24 mouse cellular contexts compared by ENCODE assay signal in the genomic region with DNA sequence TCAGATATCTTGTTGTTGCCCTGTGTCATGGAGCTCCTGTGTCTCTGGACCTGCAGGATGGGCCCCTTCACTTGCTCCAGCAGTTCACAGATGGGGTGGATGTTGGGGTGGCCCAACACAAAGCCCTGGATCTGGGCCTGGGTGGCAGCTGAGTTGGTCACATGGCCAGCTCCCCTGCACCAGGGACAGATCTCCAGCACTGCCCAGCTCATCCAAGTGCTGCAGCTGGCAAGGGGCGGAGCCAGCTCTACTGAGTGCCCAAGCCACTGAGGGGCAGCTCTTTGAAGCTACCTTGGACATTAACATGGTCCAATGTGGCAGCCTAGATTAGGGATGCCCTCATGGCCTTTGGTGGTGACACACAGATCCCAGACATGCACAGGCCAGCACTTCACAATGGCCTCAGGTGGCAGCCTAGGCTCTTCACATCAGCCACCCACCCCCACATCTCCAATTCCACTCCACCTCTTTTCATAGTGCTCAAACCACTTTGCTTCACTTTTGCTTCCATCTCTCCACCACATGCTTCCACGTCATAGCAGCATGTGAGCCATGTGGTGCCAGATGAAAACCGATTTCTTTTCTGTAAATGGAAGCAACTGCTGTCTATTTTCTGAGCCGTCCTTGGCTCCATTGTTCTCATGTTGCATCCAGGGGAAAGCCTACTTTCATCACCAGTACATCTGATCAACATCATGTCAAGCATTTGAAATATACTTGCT. TPM values are rescaled to one million over a fixed set of nuclear protein-coding genes. Genes with fewer than 3 reads are reported as not detected.
DNase-seq lines count a peak whose midpoint lies in the region; ATAC-seq and TF ChIP-seq lines count a peak whose summit lies in the region.
"Had no signal": no experiment of that assay in that cellular context is flagged by ENCODE, and none has a peak within 500 bp of the region (broad histone marks: within the 10 kb centered on the region; RNA-seq: fewer than 3 reads in every experiment).

No protein-coding gene starts in this region.

- H3K9me3 ChIP-seq in intestine, embryonic 14.5 days (ENCODE audit: control insufficient read depth, low read length) = no peaks in the 10 kb centered on the region
- no peaks in the 10 kb centered on the region for H3K9me3 ChIP-seq in intestine, embryonic 15.5 days
- H3K9me3 ChIP-seq in lung, embryonic 15.5 days = no peaks in the 10 kb centered on the region
- H3K9me3 ChIP-seq: forebrain, embryonic 12.5 days; hindbrain, embryonic 12.5 days; neural tube, embryonic 15.5 days had no signal

- no peak overlapping the region for H3K4me2 ChIP-seq in intestine, embryonic 14.5 days (ENCODE audit: low read length)
- H3K4me2 ChIP-seq in intestine, embryonic 15.5 days (replicated peaks) = no peak overlapping the region
- H3K4me2 ChIP-seq in lung, embryonic 15.5 days = no peak overlapping the region
- H3K4me2 ChIP-seq: forebrain, embryonic 12.5 days; hindbrain, embryonic 12.5 days; neural tube, embryonic 15.5 days had no signal

- H3K4me1 ChIP-seq in intestine, embryonic 14.5 days (replicated peaks; ENCODE audit: control insufficient read depth, insufficient read depth, low read length) = no peaks in the 10 kb centered on the region
- H3K4me1 ChIP-seq in intestine, embryonic 15.5 days (replicated peaks) = no peaks in the 10 kb centered on the region
- 0 out of 2 replicates have a peak, but pooled peaks cover 3% of the 10 kb centered on the region for H3K4me1 ChIP-seq in lung, embryonic 15.5 days
- H3K4me1 ChIP-seq in bone marrow, adult 2 months (ENCODE audit: control insufficient read depth, insufficient read depth, low read length) = peaks cover 18% of the 10 kb centered on the region
- H3K4me1 ChIP-seq: forebrain, embryonic 12.5 days; hindbrain, embryonic 12.5 days; neural tube, embryonic 15.5 days had no signal

- no peak for TF ChIP-seq CTCF in bone marrow, adult 2 months (IDR thresholded peaks at IDR 0.05; ENCODE audit: control insufficient read depth, insufficient read depth, low read length)

- 0 out of 2 replicates have a peak, but pooled peaks have one; percentile 23 for ATAC-seq in intestine, embryonic 14.5 days (replicated peaks; ENCODE audit: low FRiP score, low TSS enrichment, low read depth)
- ATAC-seq in intestine, embryonic 15.5 days = no peak
- ATAC-seq in lung, embryonic 15.5 days (ENCODE audit: borderline replicate concordance, extremely low read depth, low FRiP score, low TSS enrichment) = peak; percentile 31; the same call in 1 of the 2 replicates
- ATAC-seq: inflammation-experienced regulatory T-cells, adult 6 months; lung, postnatal 0 days had no signal

- no peak overlapping the region for H3K9ac ChIP-seq in intestine, embryonic 14.5 days (ENCODE audit: low read length)
- H3K9ac ChIP-seq in intestine, embryonic 15.5 days = no peak overlapping the region
- H3K9ac ChIP-seq in lung, embryonic 15.5 days = no peak overlapping the region
- H3K9ac ChIP-seq: forebrain, embryonic 12.5 days; hindbrain, embryonic 12.5 days; neural tube, embryonic 15.5 days had no signal

- no peak overlapping the region for H3K27ac ChIP-seq in intestine, embryonic 14.5 days (ENCODE audit: low read depth)
- H3K27ac ChIP-seq in intestine, embryonic 15.5 days = no peak overlapping the region
- no peak overlapping the region for H3K27ac ChIP-seq in lung, embryonic 15.5 days
- peak overlapping the region; percentile 5; the same call in 1 of the 2 replicates for H3K27ac ChIP-seq in bone marrow, adult 2 months (ENCODE audit: control insufficient read depth, insufficient read depth, low read depth, low read length, poor library complexity)
- H3K27ac ChIP-seq: forebrain, embryonic 12.5 days; hindbrain, embryonic 12.5 days; kidney, postnatal 0 days; neural tube, embryonic 15.5 days had no signal

- no peaks in the 10 kb centered on the region for H3K27me3 ChIP-seq in intestine, embryonic 14.5 days (replicated peaks; ENCODE audit: control insufficient read depth, insufficient read depth, low read length)
- no peaks in the 10 kb centered on the region for H3K27me3 ChIP-seq in intestine, embryonic 15.5 days (replicated peaks)
- H3K27me3 ChIP-seq in lung, embryonic 15.5 days = no peaks in the 10 kb centered on the region
- H3K27me3 ChIP-seq: forebrain, embryonic 12.5 days; hindbrain, embryonic 12.5 days; neural tube, embryonic 15.5 days had no signal

- no peak for DNase-seq in intestine, embryonic 14.5 days (ENCODE audit: low spot score)
- DNase-seq in lung, postnatal 10 days = no peak
- no peak for DNase-seq in retina, embryonic 14.5 days (ENCODE audit: low spot score)
- no peak for DNase-seq in neural tube, embryonic 10.5 days (ENCODE audit: extremely low spot score, low spot score)
- DNase-seq: adrenal gland, postnatal 25 days; cerebellum, adult 9-10 months; gastrocnemius, postnatal 25 days; midbrain, embryonic 14.5 days; right cerebral cortex, postnatal 25 days; thymus, adult 2 months had no signal

- no peaks in the 10 kb centered on the region for H3K36me3 ChIP-seq in intestine, embryonic 14.5 days (ENCODE audit: control insufficient read depth, insufficient read depth, low read length)
- no peaks in the 10 kb centered on the region for H3K36me3 ChIP-seq in intestine, embryonic 15.5 days
- no peaks in the 10 kb centered on the region for H3K36me3 ChIP-seq in lung, embryonic 15.5 days
- H3K36me3 ChIP-seq: forebrain, embryonic 12.5 days; hindbrain, embryonic 12.5 days; neural tube, embryonic 15.5 days had no signal

- H3K4me3 ChIP-seq in intestine, embryonic 14.5 days (ENCODE audit: low read depth, low read length) = no peak overlapping the region
- H3K4me3 ChIP-seq in intestine, embryonic 15.5 days (replicated peaks) = no peak overlapping the region
- H3K4me3 ChIP-seq in lung, embryonic 15.5 days = no peak overlapping the region
- no peak overlapping the region for H3K4me3 ChIP-seq in bone marrow, adult 2 months (replicated peaks; ENCODE audit: control insufficient read depth, low read depth, low read length)
- H3K4me3 ChIP-seq: forebrain, embryonic 12.5 days; hindbrain, embryonic 12.5 days; neural tube, embryonic 15.5 days had no signal

- WGBS in intestine, embryonic 14.5 days = 81% methylated on average over 4 of the region's 4 CpGs
- 85% methylated on average over 4 of the region's 4 CpGs for WGBS in intestine, embryonic 15.5 days
- 71% methylated on average over 4 of the region's 4 CpGs for WGBS in lung, embryonic 15.5 days
- WGBS in bone marrow, adult 2 months = 69% methylated on average over 4 of the region's 4 CpGs

- no peak for TF ChIP-seq POLR2A in bone marrow, adult 2 months (IDR thresholded peaks at IDR 0.05; ENCODE audit: borderline replicate concordance, control insufficient read depth, low read depth, low read length)

RNA-seq across cellular contexts. Expression of a gene that starts 53.3 kb away (rescaled TPM):
- 58.3 and 61.2 TPM in 2 replicates for polyA plus RNA-seq in intestine, embryonic 14.5 days (2014; fragmentation: Nextera tagmentation; extraction: Ambion mirVana)
- 81.6 and 81.9 TPM in 2 replicates for polyA plus RNA-seq in intestine, embryonic 15.5 days (2015; fragmentation: Nextera tagmentation; extraction: Ambion mirVana)
- polyA plus RNA-seq in lung, embryonic 15.5 days (2015; fragmentation: Nextera tagmentation; extraction: Ambion mirVana) = 53.4 and 62.6 TPM in 2 replicates
- 67.5 and 169 TPM in 2 replicates for polyA plus RNA-seq in bone marrow, adult 2 months (2011; ENCODE audit: insufficient read depth, insufficient read length, low replicate concordance, missing spikeins)

RNA-seq across cellular contexts. Expression of a gene that starts 53.5 kb away (rescaled TPM):
- polyA plus RNA-seq in intestine, embryonic 14.5 days (2014; fragmentation: Nextera tagmentation; extraction: Ambion mirVana) = 0.07 TPM in 1 of 2 replicates, not detected in the other
- polyA plus RNA-seq in intestine, embryonic 15.5 days (2015; fragmentation: Nextera tagmentation; extraction: Ambion mirVana) = 0.05 TPM in 1 of 2 replicates, not detected in the other
- polyA plus RNA-seq in lung, embryonic 15.5 days (2015; fragmentation: Nextera tagmentation; extraction: Ambion mirVana) = 0.06 TPM in 1 of 2 replicates, not detected in the other
- not detected in 2 replicates for polyA plus RNA-seq in bone marrow, adult 2 months (2011; ENCODE audit: insufficient read depth, insufficient read length, low replicate concordance, missing spikeins)
- polyA plus RNA-seq: heart, postnatal 0 days; inflammation-experienced regulatory T-cells, adult 6 months; kidney, postnatal 0 days; midbrain, embryonic 14.5 days; neural tube, embryonic 15.5 days; stomach, embryonic 16.5 days had no signal

RNA-seq across cellular contexts. Expression of a gene that starts 57.9 kb away (rescaled TPM):
- polyA plus RNA-seq in intestine, embryonic 14.5 days (2014; fragmentation: Nextera tagmentation; extraction: Ambion mirVana) = 1.1 and 1.4 TPM in 2 replicates
- polyA plus RNA-seq in intestine, embryonic 15.5 days (2015; fragmentation: Nextera tagmentation; extraction: Ambion mirVana) = 4.0 and 4.7 TPM in 2 replicates
- 0.49 TPM in 1 of 2 replicates, not detected in the other for polyA plus RNA-seq in lung, embryonic 15.5 days (2015; fragmentation: Nextera tagmentation; extraction: Ambion mirVana)
- 1.8 TPM in 1 of 2 replicates, not detected in the other for polyA plus RNA-seq in bone marrow, adult 2 months (2011; ENCODE audit: insufficient read depth, insufficient read length, low replicate concordance, missing spikeins)
- polyA plus RNA-seq: cortical plate, adult 2 months; embryonic facial prominence, embryonic 11.5 days; forebrain, embryonic 12.5 days; frontal cortex, adult 2 months; heart, postnatal 0 days; hindbrain, embryonic 12.5 days; inflammation-experienced regulatory T-cells, adult 6 months; lung, postnatal 0 days; midbrain, embryonic 14.5 days; neural tube, embryonic 15.5 days; thymus, adult 2 months had no signal
